Mouse (Mus musculus) megakaryocyte, embryonic 14.5 days (primary cell): ENCODE data around the gene Ppp2r2c.

ENCODE experiments used
- FLI1 ChIP-seq: IDR thresholded peaks from 2 replicates; pipeline ENCODE4 v1.6.1; 2012; ENCODE audit warnings: low read length, inconsistent platforms, mixed read lengths
- GATA1 ChIP-seq: IDR thresholded peaks from 3 replicates; pipeline ENCODE4 v1.6.1; 2012; ENCODE audit warnings: mixed read lengths, low read length, inconsistent platforms, borderline replicate concordance

DNA sequence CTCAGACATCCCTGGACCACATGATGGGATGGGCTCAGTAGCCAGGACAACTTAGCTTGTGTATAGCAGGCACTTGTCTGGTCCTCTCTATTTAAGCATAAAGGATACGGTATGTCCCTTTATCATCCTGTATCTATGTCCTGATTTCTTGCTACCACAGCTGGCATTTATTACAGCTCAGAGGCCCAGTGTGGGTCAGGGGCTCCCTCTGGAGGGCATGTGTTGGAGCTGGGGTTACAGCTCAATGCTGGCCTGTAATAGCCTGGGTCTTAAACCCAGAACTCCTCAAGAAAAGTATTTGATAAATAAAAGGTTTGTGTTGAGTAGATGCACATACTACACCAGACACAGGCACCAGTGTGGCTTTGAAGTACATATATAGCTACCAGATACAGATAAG, 51.8 kb downstream of the Ppp2r2c start:
- TF ChIP-seq GATA1 (no peak), FLI1 (no peak)
